Mouse (Mus musculus) hindbrain, embryonic 12.5 days (tissue): ENCODE data around the gene Als2. TPM values are rescaled to one million over a fixed set of nuclear protein-coding genes. Genes with fewer than 3 reads are reported as not detected.

ENCODE experiments used
- ATAC-seq: fragments of 200-750 bp; cut with Nextera tagmentation; 2 replicates; pipeline ENCODE4 v1.8.0; 2017; ENCODE audit warnings: moderate TSS enrichment; ENCODE audit not compliant: low FRiP score
- H3K27ac ChIP-seq: fragments of 300-500 bp; sonication (generic); 2 replicates; pipeline ENCODE4 v1.5.1; 2016; ENCODE audit warnings: mild to moderate bottlenecking
- H3K27me3 ChIP-seq: fragments of 300-500 bp; sonication (generic); 2 replicates; pipeline ENCODE4 v1.6.1; 2016; ENCODE audit warnings: mild to moderate bottlenecking
- H3K36me3 ChIP-seq: fragments of 300-500 bp; sonication (generic); 2 replicates; pipeline ENCODE4 v1.6.1; 2016; ENCODE audit warnings: mild to moderate bottlenecking
- H3K4me1 ChIP-seq: fragments of 300-500 bp; sonication (generic); 2 replicates; pipeline ENCODE4 v1.6.1; 2016
- H3K4me2 ChIP-seq: fragments of 300-500 bp; sonication (generic); replicated peaks from 2 replicates; pipeline ENCODE4 v1.6.1; 2016; ENCODE audit warnings: mild to moderate bottlenecking
- H3K4me3 ChIP-seq: fragments of 300-500 bp; sonication (generic); 2 replicates; pipeline ENCODE4 v1.5.1; 2016; ENCODE audit warnings: mild to moderate bottlenecking
- H3K9ac ChIP-seq: fragments of 300-500 bp; sonication (generic); 2 replicates; pipeline ENCODE4 v1.6.1; 2016; ENCODE audit warnings: mild to moderate bottlenecking, moderate library complexity
- H3K9me3 ChIP-seq: fragments of 300-500 bp; sonication (generic); replicated peaks from 2 replicates; pipeline ENCODE4 v1.6.1; 2016; ENCODE audit warnings: mild to moderate bottlenecking
- WGBS: fragments of 180-500 bp; shearing (Covaris S2); methylation state at CpG from one replicate; pipeline ENCODE4 v1.1.7; 2016; 5-methylcytosine and 5-hydroxymethylcytosine counted together
- polyA plus RNA-seq: library from polyadenylated mRNA; unstranded; fragments of >200 nt; fragmentation: Nextera tagmentation; extraction: Ambion mirVana; gene quantifications from 2 replicates; pipeline ENCODE4 v1.2.1, GENCODE M21; 2016

Gene Als2
- polyA plus RNA-seq, 1 experiment from 2014 or later: 24.6 TPM

- 88% methylated on average over 5 of the region's 5 CpGs for WGBS
- no peak for ATAC-seq
Observed at GRCm38 (mm10) chr1:59173023-59173422, 64.0 kb downstream of the Als2 start.

GRCm38 (mm10) chr1:59171875-59172274 lies 65.2 kb downstream of the Als2 start:
- Histone ChIP-seq H3K9ac (no peak overlapping the region), H3K27me3 (no peaks in the 10 kb centered on the region), H3K27ac (no peak overlapping the region), H3K9me3 (no peaks in the 10 kb centered on the region), H3K4me3 (no peak overlapping the region), H3K4me1 (no peaks in the 10 kb centered on the region), H3K36me3 (peaks cover 46% of the 10 kb centered on the region), H3K4me2 (no peak overlapping the region)
- 83% methylated on average over 5 of the region's 5 CpGs for WGBS
- no peak for ATAC-seq

More at GRCm38 (mm10) chr1:59173023-59173422, 64.0 kb downstream of the Als2 start:
- Histone ChIP-seq H3K4me3 (no peak overlapping the region), H3K36me3 (peaks cover 46% of the 10 kb centered on the region), H3K9ac (no peak overlapping the region), H3K4me2 (no peak overlapping the region), H3K9me3 (no peaks in the 10 kb centered on the region), H3K27ac (no peak overlapping the region), H3K27me3 (no peaks in the 10 kb centered on the region), H3K4me1 (no peaks in the 10 kb centered on the region)

GRCm38 (mm10) chr1:59170290-59170689 lies 66.7 kb downstream of the Als2 start:
- no peak for ATAC-seq
- H3K9me3 ChIP-seq: no peaks in the 10 kb centered on the region
- no peaks in the 10 kb centered on the region for H3K4me1 ChIP-seq
- no peak overlapping the region for H3K4me3 ChIP-seq
- H3K27me3 ChIP-seq: no peaks in the 10 kb centered on the region
- H3K27ac ChIP-seq: no peak overlapping the region
- peaks cover 60% of the 10 kb centered on the region for H3K36me3 ChIP-seq
- no peak overlapping the region for H3K4me2 ChIP-seq
- WGBS: 82% methylated on average over 8 of the region's 8 CpGs
- H3K9ac ChIP-seq: no peak overlapping the region

GRCm38 (mm10) chr1:59169586-59169985 lies 67.4 kb downstream of the Als2 start:
- 93% methylated on average over 6 of the region's 6 CpGs for WGBS
- Histone ChIP-seq H3K27ac (no peak overlapping the region), H3K27me3 (no peaks in the 10 kb centered on the region), H3K9me3 (no peaks in the 10 kb centered on the region), H3K36me3 (peaks cover 56% of the 10 kb centered on the region), H3K9ac (no peak overlapping the region), H3K4me1 (no peaks in the 10 kb centered on the region), H3K4me2 (no peak overlapping the region), H3K4me3 (no peak overlapping the region)
- ATAC-seq: no peak

GRCm38 (mm10) chr1:59168556-59168955 lies 68.5 kb downstream of the Als2 start:
- no peak overlapping the region for H3K4me2 ChIP-seq
- WGBS: 90% methylated on average over 2 of the region's 2 CpGs
- H3K9me3 ChIP-seq: no peaks in the 10 kb centered on the region
- no peak overlapping the region for H3K4me3 ChIP-seq
- no peak overlapping the region for H3K9ac ChIP-seq
- no peaks in the 10 kb centered on the region for H3K27me3 ChIP-seq
- no peaks in the 10 kb centered on the region for H3K4me1 ChIP-seq
- H3K36me3 ChIP-seq: peaks cover 60% of the 10 kb centered on the region
- H3K27ac ChIP-seq: no peak overlapping the region
- ATAC-seq: no peak

GRCm38 (mm10) chr1:59167654-59168425 lies 69.2 kb downstream of the Als2 start:
- no peaks in the 10 kb centered on the region for H3K4me1 ChIP-seq
- H3K36me3 ChIP-seq: peaks cover 62% of the 10 kb centered on the region
- no peak overlapping the region for H3K4me2 ChIP-seq
- ATAC-seq: no peak
- no peaks in the 10 kb centered on the region for H3K9me3 ChIP-seq
- H3K9ac ChIP-seq: no peak overlapping the region
- no peak overlapping the region for H3K27ac ChIP-seq
- no peaks in the 10 kb centered on the region for H3K27me3 ChIP-seq
- WGBS: 85% methylated on average over 4 of the region's 4 CpGs
- H3K4me3 ChIP-seq: no peak overlapping the region

GRCm38 (mm10) chr1:59166232-59166905 lies 70.7 kb downstream of the Als2 start:
- Histone ChIP-seq H3K36me3 (peaks cover 58% of the 10 kb centered on the region), H3K9me3 (no peaks in the 10 kb centered on the region), H3K4me3 (no peak overlapping the region), H3K27me3 (no peaks in the 10 kb centered on the region), H3K4me2 (no peak overlapping the region), H3K27ac (no peak overlapping the region), H3K4me1 (no peaks in the 10 kb centered on the region), H3K9ac (no peak overlapping the region)
- WGBS: 91% methylated on average over 9 of the region's 9 CpGs
- ATAC-seq: no peak

GRCm38 (mm10) chr1:59163918-59164317 lies 73.1 kb downstream of the Als2 start:
- Histone ChIP-seq H3K27ac (no peak overlapping the region), H3K4me1 (no peaks in the 10 kb centered on the region), H3K4me3 (no peak overlapping the region), H3K36me3 (peaks cover 50% of the 10 kb centered on the region), H3K4me2 (no peak overlapping the region), H3K27me3 (no peaks in the 10 kb centered on the region), H3K9me3 (no peaks in the 10 kb centered on the region), H3K9ac (no peak overlapping the region)
- 64% methylated on average over 5 of the region's 5 CpGs for WGBS
- ATAC-seq: no peak

GRCm38 (mm10) chr1:59163030-59163461 lies 74.0 kb downstream of the Als2 start, which contains the start of gene Mpp4:
Mpp4 (minus strand) TSS chr1:59163389.
- Histone ChIP-seq H3K4me2 (no peak within 1 kb of the TSS), H3K4me1 (no peaks in the 10 kb centered on the region), H3K36me3 (peaks cover 48% of the 10 kb centered on the region), H3K27me3 (no peaks in the 10 kb centered on the region), H3K4me3 (no peak within 1 kb of the TSS), H3K27ac (no peak within 1 kb of the TSS), H3K9ac (no peak within 1 kb of the TSS), H3K9me3 (no peaks in the 10 kb centered on the region)
- 60% methylated on average over 12 of the region's 12 CpGs for whole genome bisulfite sequencing
- ATAC-seq: no peak

- no peak for ATAC-seq
- Histone ChIP-seq H3K4me3 (no peak overlapping the region), H3K27me3 (no peaks in the 10 kb centered on the region), H3K27ac (no peak overlapping the region), H3K4me2 (no peak overlapping the region), H3K9ac (no peak overlapping the region), H3K36me3 (peaks cover 42% of the 10 kb centered on the region), H3K9me3 (no peaks in the 10 kb centered on the region), H3K4me1 (no peaks in the 10 kb centered on the region)
- 44% methylated on average over 8 of the region's 8 CpGs for WGBS
Observed at GRCm38 (mm10) chr1:59162309-59163024, 74.6 kb downstream of the Als2 start.

- Histone ChIP-seq H3K9ac (no peak overlapping the region), H3K4me1 (no peaks in the 10 kb centered on the region), H3K36me3 (peaks cover 32% of the 10 kb centered on the region), H3K27me3 (no peaks in the 10 kb centered on the region), H3K4me2 (no peak overlapping the region), H3K4me3 (no peak overlapping the region), H3K27ac (no peak overlapping the region), H3K9me3 (no peaks in the 10 kb centered on the region)
- no peak for ATAC-seq
- WGBS: 75% methylated on average over 6 of the region's 6 CpGs
Observed at GRCm38 (mm10) chr1:59161396-59161795, 75.6 kb downstream of the Als2 start.

GRCm38 (mm10) chr1:59160871-59161270 lies 76.2 kb downstream of the Als2 start:
- Histone ChIP-seq H3K4me1 (no peaks in the 10 kb centered on the region), H3K27me3 (no peaks in the 10 kb centered on the region), H3K36me3 (peaks cover 27% of the 10 kb centered on the region), H3K4me3 (no peak overlapping the region), H3K9me3 (no peaks in the 10 kb centered on the region), H3K9ac (no peak overlapping the region), H3K27ac (no peak overlapping the region), H3K4me2 (no peak overlapping the region)
- 85% methylated on average over 6 of the region's 6 CpGs for WGBS
- no peak for ATAC-seq
